Mouse (Mus musculus): ENCODE data around the gene Ssx2ip. TPM values are rescaled to one million over a fixed set of nuclear protein-coding genes. Genes with fewer than 3 reads are reported as not detected.

Gene Ssx2ip
- total and polyA plus RNA-seq, 2 experiments from 2014 or later: 23.5 to 23.6 TPM

- Histone ChIP-seq H3K4me2 (ENCODE audit: low read depth, low read length) (no peak overlapping the region), H3K4me1 (ENCODE audit: insufficient read depth, low read length) (peaks cover 5% of the 10 kb centered on the region; the same call in 1 of the 2 replicates), H3K27me3 (ENCODE audit: insufficient read depth, low read length) (no peaks in the 10 kb centered on the region), H3K9ac (replicated peaks; ENCODE audit: low read length) (no peak overlapping the region), H3K27ac (no peak overlapping the region), H3K9me3 (ENCODE audit: low read length) (no peaks in the 10 kb centered on the region), H3K4me3 (ENCODE audit: low read length) (no peak overlapping the region), H3K36me3 (ENCODE audit: insufficient read depth, low read length) (no peaks in the 10 kb centered on the region)
- DNase-seq (ENCODE audit: low spot score) (no peak), ATAC-seq (peak; percentile 62)
- 72% methylated on average over 2 of the region's 2 CpGs for WGBS
- no peak for TF ChIP-seq CTCF (IDR thresholded peaks at IDR 0.05; ENCODE audit: low read depth)
Observed at GRCm38 (mm10) chr3:146412008-146412407, 7.6 kb downstream of the Ssx2ip start.

DNA sequence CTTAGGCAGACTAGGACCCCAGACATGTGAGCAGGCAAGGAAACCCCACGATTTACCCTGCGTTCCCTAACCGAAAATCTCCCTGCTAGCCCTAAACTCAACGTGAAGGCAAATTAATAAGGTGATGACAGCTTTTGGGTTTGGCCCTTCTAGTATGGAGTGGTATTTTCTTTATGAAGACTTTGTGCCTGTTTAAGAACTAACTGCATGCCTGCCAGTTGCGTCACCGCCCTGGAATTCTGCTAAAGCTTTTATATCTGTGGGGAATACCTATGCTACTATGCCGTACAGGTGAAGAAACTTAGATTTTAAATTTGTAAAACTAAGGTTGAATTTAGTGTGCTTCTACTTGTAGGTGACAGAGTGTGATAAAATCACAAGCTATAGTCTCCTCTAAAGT, 8.0 kb downstream of the Ssx2ip start:
- no peak overlapping the region for H3K4me2 ChIP-seq (ENCODE audit: low read depth, low read length)
- WGBS: 89% methylated on average over 7 of the region's 7 CpGs
- H3K36me3 ChIP-seq (ENCODE audit: insufficient read depth, low read length): no peaks in the 10 kb centered on the region
- TF ChIP-seq CTCF (IDR thresholded peaks at IDR 0.05; ENCODE audit: low read depth): no peak
- ATAC-seq: no peak
- no peak for DNase-seq (ENCODE audit: low spot score)
- H3K4me1 ChIP-seq (ENCODE audit: insufficient read depth, low read length): peaks cover under 1% of the 10 kb centered on the region; the same call in 1 of the 2 replicates
- H3K27ac ChIP-seq: no peak overlapping the region
- H3K9ac ChIP-seq (replicated peaks; ENCODE audit: low read length): no peak overlapping the region
- H3K27me3 ChIP-seq (ENCODE audit: insufficient read depth, low read length): no peaks in the 10 kb centered on the region
- H3K4me3 ChIP-seq (ENCODE audit: low read length): no peak overlapping the region
- no peaks in the 10 kb centered on the region for H3K9me3 ChIP-seq (ENCODE audit: low read length)

- H3K9ac ChIP-seq (replicated peaks; ENCODE audit: low read length): no peak overlapping the region
- H3K4me2 ChIP-seq (ENCODE audit: low read depth, low read length): no peak overlapping the region
- no peak for TF ChIP-seq CTCF (IDR thresholded peaks at IDR 0.05; ENCODE audit: low read depth)
- no peaks in the 10 kb centered on the region for H3K4me1 ChIP-seq (ENCODE audit: insufficient read depth, low read length)
- H3K27me3 ChIP-seq (ENCODE audit: insufficient read depth, low read length): no peaks in the 10 kb centered on the region
- no peak for ATAC-seq
- no peak overlapping the region for H3K4me3 ChIP-seq (ENCODE audit: low read length)
- no peak overlapping the region for H3K27ac ChIP-seq
- no peak for DNase-seq (ENCODE audit: low spot score)
- 83% methylated on average over 13 of the region's 13 CpGs for WGBS
- H3K9me3 ChIP-seq (ENCODE audit: low read length): no peaks in the 10 kb centered on the region
- H3K36me3 ChIP-seq (ENCODE audit: insufficient read depth, low read length): no peaks in the 10 kb centered on the region
Observed at GRCm38 (mm10) chr3:146413016-146413415, 8.6 kb downstream of the Ssx2ip start.

GRCm38 (mm10) chr3:146413992-146414391, 9.6 kb downstream of the Ssx2ip start:
- no peaks in the 10 kb centered on the region for H3K27me3 ChIP-seq (ENCODE audit: insufficient read depth, low read length)
- peaks cover 3% of the 10 kb centered on the region for H3K36me3 ChIP-seq (ENCODE audit: insufficient read depth, low read length)
- no peaks in the 10 kb centered on the region for H3K9me3 ChIP-seq (ENCODE audit: low read length)
- 72% methylated on average over 4 of the region's 4 CpGs for WGBS
- H3K4me1 ChIP-seq (ENCODE audit: insufficient read depth, low read length): no peaks in the 10 kb centered on the region
- ATAC-seq (no peak), DNase-seq (ENCODE audit: low spot score) (no peak)
- H3K27ac ChIP-seq: no peak overlapping the region
- TF ChIP-seq CTCF (IDR thresholded peaks at IDR 0.05; ENCODE audit: low read depth): no peak
- H3K9ac ChIP-seq (replicated peaks; ENCODE audit: low read length): no peak overlapping the region
- H3K4me2 ChIP-seq (ENCODE audit: low read depth, low read length): no peak overlapping the region
- H3K4me3 ChIP-seq (ENCODE audit: low read length): no peak overlapping the region

- no peak overlapping the region for H3K4me3 ChIP-seq (ENCODE audit: low read length)
- ATAC-seq (no peak), DNase-seq (ENCODE audit: low spot score) (no peak)
- 88% methylated on average over 12 of the region's 12 CpGs for WGBS
- no peak overlapping the region for H3K27ac ChIP-seq
- no peaks in the 10 kb centered on the region for H3K27me3 ChIP-seq (ENCODE audit: insufficient read depth, low read length)
- H3K4me1 ChIP-seq (ENCODE audit: insufficient read depth, low read length): no peaks in the 10 kb centered on the region
- no peak for TF ChIP-seq CTCF (IDR thresholded peaks at IDR 0.05; ENCODE audit: low read depth)
- no peaks in the 10 kb centered on the region for H3K9me3 ChIP-seq (ENCODE audit: low read length)
- H3K4me2 ChIP-seq (ENCODE audit: low read depth, low read length): no peak overlapping the region
- H3K36me3 ChIP-seq (ENCODE audit: insufficient read depth, low read length): peaks cover 8% of the 10 kb centered on the region
- no peak overlapping the region for H3K9ac ChIP-seq (replicated peaks; ENCODE audit: low read length)
Observed at GRCm38 (mm10) chr3:146414555-146414954, 10.1 kb downstream of the Ssx2ip start.

DNA sequence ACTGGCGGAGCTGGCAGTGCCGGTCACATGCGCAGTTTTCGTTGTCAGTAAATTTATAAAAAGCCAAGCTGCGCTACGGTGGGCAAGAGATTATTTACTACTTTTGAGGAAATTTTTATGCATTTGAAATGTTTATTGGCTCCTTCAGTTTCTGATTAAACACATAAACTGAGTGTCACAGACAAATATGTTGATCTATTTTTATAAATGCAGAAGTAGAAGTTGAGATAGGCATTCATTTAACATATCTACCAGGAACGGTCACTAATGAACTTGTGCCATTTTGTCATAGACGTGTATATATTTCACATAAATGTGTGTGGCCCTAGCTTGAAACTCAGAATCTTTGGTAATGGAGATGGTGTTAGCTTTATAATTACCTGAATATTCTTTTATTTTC, 13.4 kb downstream of the Ssx2ip start:
- H3K27ac ChIP-seq: no peak overlapping the region
- H3K9ac ChIP-seq (replicated peaks; ENCODE audit: low read length): no peak overlapping the region
- DNase-seq (ENCODE audit: low spot score) (no peak), ATAC-seq (no peak)
- H3K36me3 ChIP-seq (ENCODE audit: insufficient read depth, low read length): peaks cover 25% of the 10 kb centered on the region
- no peak overlapping the region for H3K4me2 ChIP-seq (ENCODE audit: low read depth, low read length)
- H3K4me1 ChIP-seq (ENCODE audit: insufficient read depth, low read length): no peaks in the 10 kb centered on the region
- no peaks in the 10 kb centered on the region for H3K9me3 ChIP-seq (ENCODE audit: low read length)
- no peaks in the 10 kb centered on the region for H3K27me3 ChIP-seq (ENCODE audit: insufficient read depth, low read length)
- 95% methylated on average over 8 of the region's 8 CpGs for WGBS
- no peak overlapping the region for H3K4me3 ChIP-seq (ENCODE audit: low read length)
- no peak for TF ChIP-seq CTCF (IDR thresholded peaks at IDR 0.05; ENCODE audit: low read depth)

DNA sequence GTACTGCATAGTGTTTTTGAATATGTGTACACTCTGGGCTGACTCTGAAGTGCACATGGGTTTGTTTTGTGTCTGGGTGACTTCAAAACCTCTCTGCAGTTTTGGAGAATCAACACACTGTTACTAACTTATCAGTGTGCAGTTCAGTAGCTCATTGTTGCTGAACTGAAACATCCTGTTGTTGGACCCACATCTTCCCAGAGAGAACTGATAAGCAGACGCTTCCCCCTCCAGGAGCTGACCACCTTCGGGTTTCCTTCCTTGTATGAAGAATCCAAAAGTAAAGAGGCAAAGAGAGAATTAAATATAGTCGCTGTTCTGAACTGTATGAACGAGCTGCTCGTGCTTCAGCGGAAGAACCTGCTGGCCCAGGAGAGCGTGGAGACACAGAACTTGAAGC, 14.5 kb downstream of the Ssx2ip start:
- H3K27ac ChIP-seq: no peak overlapping the region
- ATAC-seq: no peak
- TF ChIP-seq CTCF (IDR thresholded peaks at IDR 0.05; ENCODE audit: low read depth): no peak
- WGBS: 93% methylated on average over 7 of the region's 7 CpGs
- H3K9ac ChIP-seq (replicated peaks; ENCODE audit: low read length): no peak overlapping the region
- no peaks in the 10 kb centered on the region for H3K9me3 ChIP-seq (ENCODE audit: low read length)
- H3K4me3 ChIP-seq (ENCODE audit: low read length): no peak overlapping the region
- no peak overlapping the region for H3K4me2 ChIP-seq (ENCODE audit: low read depth, low read length)
- H3K4me1 ChIP-seq (ENCODE audit: insufficient read depth, low read length): no peaks in the 10 kb centered on the region
- H3K27me3 ChIP-seq (ENCODE audit: insufficient read depth, low read length): no peaks in the 10 kb centered on the region
- no peak for DNase-seq (ENCODE audit: low spot score)
- peaks cover 25% of the 10 kb centered on the region for H3K36me3 ChIP-seq (ENCODE audit: insufficient read depth, low read length)

Measured in hindbrain, postnatal 0 days (tissue).